Mouse (Mus musculus) midbrain, embryonic 15.5 days (tissue): ENCODE measurements around the gene Slc12a7. TPM values are rescaled to one million over a fixed set of nuclear protein-coding genes. Genes with fewer than 3 reads are reported as not detected.
"Not testable (repeated sequence)": the region's sequence is repeated elsewhere in the genome, so short reads cannot be mapped to it uniquely, and the experiment has no call there.

ENCODE experiments used
- ATAC-seq: fragments of 200-750 bp; cut with Nextera tagmentation; replicated peaks from 2 replicates; pipeline ENCODE4 v1.8.0; 2017; ENCODE audit warnings: moderate TSS enrichment
- H3K27ac ChIP-seq: fragments of 300-500 bp; sonication (generic); 2 replicates; pipeline ENCODE4 v1.5.1; 2015; ENCODE audit warnings: mild to moderate bottlenecking, inconsistent platforms
- H3K27me3 ChIP-seq: fragments of 300-500 bp; sonication (generic); replicated peaks from 2 replicates; pipeline ENCODE4 v1.6.1; 2015; ENCODE audit warnings: inconsistent platforms
- H3K36me3 ChIP-seq: fragments of 300-500 bp; sonication (generic); replicated peaks from 2 replicates; pipeline ENCODE4 v1.6.1; 2015; ENCODE audit warnings: inconsistent platforms
- H3K4me1 ChIP-seq: fragments of 300-500 bp; sonication (generic); 2 replicates; pipeline ENCODE4 v1.6.1; 2015; ENCODE audit warnings: inconsistent platforms
- H3K4me2 ChIP-seq: fragments of 300-500 bp; sonication (generic); 2 replicates; pipeline ENCODE4 v1.6.1; 2015; ENCODE audit warnings: inconsistent platforms, mild to moderate bottlenecking, moderate library complexity
- H3K4me3 ChIP-seq: fragments of 300-500 bp; sonication (generic); 2 replicates; pipeline ENCODE4 v1.5.1; 2015; ENCODE audit warnings: mild to moderate bottlenecking, inconsistent platforms
- H3K9ac ChIP-seq: fragments of 300-500 bp; sonication (generic); 2 replicates; pipeline ENCODE4 v1.6.1; 2015; ENCODE audit warnings: mild to moderate bottlenecking, inconsistent platforms
- H3K9me3 ChIP-seq: fragments of 300-500 bp; sonication (generic); 2 replicates; pipeline ENCODE4 v1.6.1; 2016; ENCODE audit warnings: inconsistent platforms
- WGBS: fragments of 180-500 bp; shearing (Covaris S2); methylation state at CpG from one replicate; pipeline ENCODE4 v1.1.7; 2015; ENCODE audit warnings: mixed read lengths; 5-methylcytosine and 5-hydroxymethylcytosine counted together
- polyA plus RNA-seq: library from polyadenylated mRNA; unstranded; fragments of >200 nt; fragmentation: Nextera tagmentation; extraction: Ambion mirVana; gene quantifications from 2 replicates; pipeline ENCODE4 v1.2.1, GENCODE M21; 2015

Slc12a7 gene
- polyA plus RNA-seq, 1 experiment from 2014 or later, result 9.8 TPM

- ATAC-seq, result no peak
- Histone ChIP-seq H3K4me1 (no peaks in the 10 kb centered on the region), H3K4me2 (no peak overlapping the region), H3K27ac (no peak overlapping the region), H3K9me3 (no peaks in the 10 kb centered on the region), H3K9ac (no peak overlapping the region), H3K36me3 (no peaks in the 10 kb centered on the region), H3K27me3 (no peaks in the 10 kb centered on the region), H3K4me3 (no peak overlapping the region)
- 73% methylated on average over 9 of the region's 9 CpGs for WGBS
Observed at GRCm38 (mm10) chr13:73701161-73701883, 31.6 kb upstream of the Slc12a7 start.

GRCm38 (mm10) chr13:73702776-73703175 lies 30.1 kb upstream of the Slc12a7 start:
- ATAC-seq, result no peak
- Histone ChIP-seq H3K4me1 (no peaks in the 10 kb centered on the region), H3K4me2 (no peak overlapping the region), H3K9ac (no peak overlapping the region), H3K36me3 (no peaks in the 10 kb centered on the region), H3K27me3 (no peaks in the 10 kb centered on the region), H3K4me3 (no peak overlapping the region), H3K27ac (no peak overlapping the region), H3K9me3 (no peaks in the 10 kb centered on the region)
- 89% methylated on average over 4 of the region's 4 CpGs for whole genome bisulfite sequencing

GRCm38 (mm10) chr13:73703486-73703885 lies 29.4 kb upstream of the Slc12a7 start:
- not testable (repeated sequence) for H3K4me2 ChIP-seq, H3K36me3 ChIP-seq, ATAC-seq, H3K27ac ChIP-seq, H3K27me3 ChIP-seq, H3K4me3 ChIP-seq, H3K9me3 ChIP-seq, H3K9ac ChIP-seq, H3K4me1 ChIP-seq
- WGBS, result 88% methylated on average over 4 of the region's 4 CpGs

- Histone ChIP-seq H3K9me3 (no peaks in the 10 kb centered on the region), H3K36me3 (no peaks in the 10 kb centered on the region), H3K9ac (no peak within 1 kb of the TSS), H3K4me1 (no peaks in the 10 kb centered on the region), H3K27me3 (no peaks in the 10 kb centered on the region), H3K4me3 (no peak within 1 kb of the TSS), H3K4me2 (no peak within 1 kb of the TSS), H3K27ac (no peak within 1 kb of the TSS)
- WGBS, result 73% methylated on average over 7 of the region's 7 CpGs
- ATAC-seq, result no peak
Observed at GRCm38 (mm10) chr13:73704694-73705325, 28.1 kb upstream of the Slc12a7 start, which contains the start of gene Slc6a19. TSS of gene Slc6a19 (minus strand) at chr13:73704865.

- Histone ChIP-seq H3K4me1 (no peaks in the 10 kb centered on the region), H3K9ac (no peak overlapping the region), H3K4me3 (no peak overlapping the region), H3K36me3 (no peaks in the 10 kb centered on the region), H3K27ac (no peak overlapping the region), H3K4me2 (no peak overlapping the region), H3K27me3 (no peaks in the 10 kb centered on the region), H3K9me3 (no peaks in the 10 kb centered on the region)
- ATAC-seq, result no peak
- 67% methylated on average over 6 of the region's 6 CpGs for WGBS
Observed at GRCm38 (mm10) chr13:73709491-73709890, 23.4 kb upstream of the Slc12a7 start.

- Histone ChIP-seq H3K27ac (no peak overlapping the region), H3K4me2 (no peak overlapping the region), H3K36me3 (no peaks in the 10 kb centered on the region), H3K4me3 (no peak overlapping the region), H3K9ac (no peak overlapping the region), H3K9me3 (no peaks in the 10 kb centered on the region), H3K27me3 (no peaks in the 10 kb centered on the region), H3K4me1 (no peaks in the 10 kb centered on the region)
- 92% methylated on average over 5 of the region's 5 CpGs for WGBS
- ATAC-seq, result no peak
Observed at GRCm38 (mm10) chr13:73711221-73711620, 21.7 kb upstream of the Slc12a7 start.

GRCm38 (mm10) chr13:73711803-73712202 lies 21.1 kb upstream of the Slc12a7 start:
- H3K9me3 ChIP-seq, result no peaks in the 10 kb centered on the region
- H3K36me3 ChIP-seq, result no peaks in the 10 kb centered on the region
- H3K4me2 ChIP-seq, result no peak overlapping the region
- 91% methylated on average over 5 of the region's 5 CpGs for WGBS
- H3K4me3 ChIP-seq, result no peak overlapping the region
- no peaks in the 10 kb centered on the region for H3K27me3 ChIP-seq
- H3K4me1 ChIP-seq, result no peaks in the 10 kb centered on the region
- no peak overlapping the region for H3K9ac ChIP-seq
- H3K27ac ChIP-seq, result no peak overlapping the region
- ATAC-seq, result no peak

GRCm38 (mm10) chr13:73712228-73712627 lies 20.7 kb upstream of the Slc12a7 start:
- 70% methylated on average over 3 of the region's 3 CpGs for WGBS
- no peaks in the 10 kb centered on the region for H3K4me1 ChIP-seq
- H3K9me3 ChIP-seq, result no peaks in the 10 kb centered on the region
- H3K27ac ChIP-seq, result no peak overlapping the region
- no peak overlapping the region for H3K9ac ChIP-seq
- no peaks in the 10 kb centered on the region for H3K27me3 ChIP-seq
- no peaks in the 10 kb centered on the region for H3K36me3 ChIP-seq
- H3K4me3 ChIP-seq, result no peak overlapping the region
- no peak for ATAC-seq
- no peak overlapping the region for H3K4me2 ChIP-seq

GRCm38 (mm10) chr13:73713204-73713603 lies 19.7 kb upstream of the Slc12a7 start:
- H3K36me3 ChIP-seq, result no peaks in the 10 kb centered on the region
- no peak for ATAC-seq
- no peaks in the 10 kb centered on the region for H3K27me3 ChIP-seq
- H3K4me3 ChIP-seq, result no peak overlapping the region
- no peak overlapping the region for H3K4me2 ChIP-seq
- 78% methylated on average over 4 of the region's 4 CpGs for WGBS
- no peak overlapping the region for H3K27ac ChIP-seq
- no peaks in the 10 kb centered on the region for H3K4me1 ChIP-seq
- no peaks in the 10 kb centered on the region for H3K9me3 ChIP-seq
- H3K9ac ChIP-seq, result no peak overlapping the region

GRCm38 (mm10) chr13:73714020-73714419 lies 18.9 kb upstream of the Slc12a7 start:
- 70% methylated on average over 2 of the region's 2 CpGs for WGBS
- no peak overlapping the region for H3K27ac ChIP-seq

GRCm38 (mm10) chr13:73718225-73718624 lies 14.7 kb upstream of the Slc12a7 start:
- Histone ChIP-seq H3K36me3 (no peaks in the 10 kb centered on the region), H3K9ac (no peak overlapping the region), H3K4me2 (no peak overlapping the region), H3K9me3 (no peaks in the 10 kb centered on the region), H3K27ac (no peak overlapping the region), H3K4me1 (no peaks in the 10 kb centered on the region), H3K4me3 (no peak overlapping the region), H3K27me3 (no peaks in the 10 kb centered on the region)
- WGBS, result 4% methylated on average over 2 of the region's 2 CpGs
- ATAC-seq, result peak; percentile 78

More at GRCm38 (mm10) chr13:73714020-73714419, 18.9 kb upstream of the Slc12a7 start:
- no peak overlapping the region for H3K9ac ChIP-seq
- no peaks in the 10 kb centered on the region for H3K9me3 ChIP-seq
- H3K4me1 ChIP-seq, result no peaks in the 10 kb centered on the region
- H3K36me3 ChIP-seq, result no peaks in the 10 kb centered on the region
- no peak for ATAC-seq
- H3K4me2 ChIP-seq, result no peak overlapping the region
- H3K4me3 ChIP-seq, result no peak overlapping the region
- no peaks in the 10 kb centered on the region for H3K27me3 ChIP-seq

GRCm38 (mm10) chr13:73720241-73720640 lies 12.7 kb upstream of the Slc12a7 start:
- no peak overlapping the region for H3K27ac ChIP-seq
- H3K4me3 ChIP-seq, result no peak overlapping the region
- H3K9me3 ChIP-seq, result no peaks in the 10 kb centered on the region
- no peaks in the 10 kb centered on the region for H3K36me3 ChIP-seq
- H3K4me1 ChIP-seq, result no peaks in the 10 kb centered on the region
- H3K9ac ChIP-seq, result no peak overlapping the region
- no peak for ATAC-seq
- H3K4me2 ChIP-seq, result no peak overlapping the region
- WGBS, result 87% methylated on average over 4 of the region's 4 CpGs
- no peaks in the 10 kb centered on the region for H3K27me3 ChIP-seq
